ENCODE assay signal across 8 mouse cellular contexts in the genomic region with DNA sequence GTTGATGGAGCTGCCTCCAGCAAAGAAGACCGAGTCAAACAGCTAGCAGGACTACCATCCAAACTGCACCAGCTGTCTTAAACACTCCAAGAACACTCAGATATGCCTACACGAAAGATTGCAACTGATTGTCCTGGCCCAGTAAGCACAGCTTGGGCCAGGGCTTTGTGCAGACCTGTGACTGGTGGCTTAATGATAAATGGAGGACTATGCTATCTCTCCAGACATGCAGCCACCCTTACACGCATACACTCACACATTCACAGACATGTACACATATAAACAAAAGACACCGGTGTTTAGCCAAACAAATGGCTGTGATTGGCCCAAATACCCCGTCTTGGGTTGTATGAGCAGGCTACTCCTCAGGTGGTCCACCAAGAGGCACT. TPM values are rescaled to one million over a fixed set of nuclear protein-coding genes. Genes with fewer than 3 reads are reported as not detected.
DNase-seq lines count a peak whose midpoint lies in the region; ATAC-seq and TF ChIP-seq lines count a peak whose summit lies in the region.

No protein-coding gene starts in this region.

- no peak for DNase-seq in lung, embryonic 14.5 days
- no peak for DNase-seq in lung, postnatal 10 days
- DNase-seq in embryonic facial prominence, embryonic 14.5 days (ENCODE audit: low spot score) = no peak
- DNase-seq in limb, embryonic 10.5 days (ENCODE audit: low spot score) = no peak
- no peak for DNase-seq in left cerebral cortex, adult 8-10 months (ENCODE audit: low spot score in 2 of 2)
- DNase-seq in right cerebral cortex, postnatal 36 days (ENCODE audit: low spot score in 2 of 2) = no peak
- DNase-seq in gastrocnemius, postnatal 14 days = no peak

- no peaks in the 10 kb centered on the region for H3K9me3 ChIP-seq in lung, embryonic 14.5 days (ENCODE audit: low read depth, low read length)
- no peaks in the 10 kb centered on the region for H3K9me3 ChIP-seq in embryonic facial prominence, embryonic 14.5 days (ENCODE audit: control insufficient read depth, low read length)
- no peaks in the 10 kb centered on the region for H3K9me3 ChIP-seq in limb, embryonic 10.5 days (replicated peaks)
- H3K9me3 ChIP-seq in neural tube, embryonic 13.5 days = no peaks in the 10 kb centered on the region

- ATAC-seq in lung, embryonic 14.5 days (ENCODE audit: insufficient read depth) = peak; percentile 13; the same call in 1 of the 2 replicates
- ATAC-seq in embryonic facial prominence, embryonic 14.5 days (ENCODE audit: low read depth) = no peak
- ATAC-seq in neural tube, embryonic 13.5 days (ENCODE audit: low read depth) = peak; percentile 10

- H3K9ac ChIP-seq in lung, embryonic 14.5 days = peak overlapping the region; percentile 85
- H3K9ac ChIP-seq in embryonic facial prominence, embryonic 14.5 days (ENCODE audit: low read depth, low read length) = peak overlapping the region; percentile 95
- peak overlapping the region; percentile 99 for H3K9ac ChIP-seq in neural tube, embryonic 13.5 days

- H3K36me3 ChIP-seq in lung, embryonic 14.5 days (ENCODE audit: insufficient read depth) = peaks cover 16% of the 10 kb centered on the region
- peaks cover 21% of the 10 kb centered on the region for H3K36me3 ChIP-seq in embryonic facial prominence, embryonic 14.5 days (ENCODE audit: control insufficient read depth, insufficient read depth, low read length)
- H3K36me3 ChIP-seq in limb, embryonic 10.5 days = peaks cover 20% of the 10 kb centered on the region
- peaks cover 17% of the 10 kb centered on the region for H3K36me3 ChIP-seq in neural tube, embryonic 13.5 days

- H3K4me2 ChIP-seq in lung, embryonic 14.5 days = peak overlapping the region; percentile 78
- H3K4me2 ChIP-seq in embryonic facial prominence, embryonic 14.5 days (ENCODE audit: low read depth, low read length) = peak overlapping the region; percentile 55
- H3K4me2 ChIP-seq in neural tube, embryonic 13.5 days = peak overlapping the region; percentile 83

- intact Hi-C loops in gastrocnemius, postnatal 14 days (cut with DNase I; ENCODE audit: low total_unique reads) = no loop called here

- TF ChIP-seq CTCF in lung, embryonic 14.5 days (IDR thresholded peaks at IDR 0.05; ENCODE audit: low read depth) = no peak

- H3K27me3 ChIP-seq in lung, embryonic 14.5 days (ENCODE audit: insufficient read depth, low read length) = no peaks in the 10 kb centered on the region
- no peaks in the 10 kb centered on the region for H3K27me3 ChIP-seq in embryonic facial prominence, embryonic 14.5 days (replicated peaks; ENCODE audit: control insufficient read depth, insufficient read depth, low read length)
- no peaks in the 10 kb centered on the region for H3K27me3 ChIP-seq in limb, embryonic 10.5 days (ENCODE audit: low read depth, poor library complexity, severe bottlenecking)
- H3K27me3 ChIP-seq in neural tube, embryonic 13.5 days = no peaks in the 10 kb centered on the region

- 43% methylated on average over 5 of the region's 5 CpGs for WGBS in lung, embryonic 14.5 days
- 46% methylated on average over 5 of the region's 5 CpGs for WGBS in embryonic facial prominence, embryonic 14.5 days
- 57% methylated on average over 5 of the region's 5 CpGs for WGBS in limb, embryonic 10.5 days
- 52% methylated on average over 5 of the region's 5 CpGs for WGBS in neural tube, embryonic 13.5 days

- H3K4me1 ChIP-seq in lung, embryonic 14.5 days (ENCODE audit: insufficient read depth) = peaks cover 9% of the 10 kb centered on the region
- H3K4me1 ChIP-seq in embryonic facial prominence, embryonic 14.5 days (ENCODE audit: control insufficient read depth, insufficient read depth, low read length) = peaks cover 14% of the 10 kb centered on the region
- H3K4me1 ChIP-seq in limb, embryonic 10.5 days = peaks cover 13% of the 10 kb centered on the region
- peaks cover 31% of the 10 kb centered on the region for H3K4me1 ChIP-seq in neural tube, embryonic 13.5 days (replicated peaks)

- 0 out of 2 replicates have a peak overlapping the region, but pooled peaks have one; percentile 37 for H3K27ac ChIP-seq in lung, embryonic 14.5 days (ENCODE audit: low read depth)
- peak overlapping the region; percentile 61; the same call in 1 of the 2 replicates for H3K27ac ChIP-seq in embryonic facial prominence, embryonic 14.5 days (replicated peaks; ENCODE audit: low read depth, low read length)
- H3K27ac ChIP-seq in limb, embryonic 10.5 days = peak overlapping the region; percentile 91
- H3K27ac ChIP-seq in neural tube, embryonic 13.5 days (replicated peaks) = peak overlapping the region; percentile 43

- H3K4me3 ChIP-seq in lung, embryonic 14.5 days (ENCODE audit: low read depth, low read length) = peak overlapping the region; percentile 88
- H3K4me3 ChIP-seq in embryonic facial prominence, embryonic 14.5 days (ENCODE audit: low read depth, low read length) = peak overlapping the region; percentile 96
- peak overlapping the region; percentile 98 for H3K4me3 ChIP-seq in limb, embryonic 10.5 days
- peak overlapping the region; percentile 97 for H3K4me3 ChIP-seq in neural tube, embryonic 13.5 days

RNA-seq across cellular contexts. Expression of gene Med17, which starts 0.8 kb away (rescaled TPM):
- polyA plus RNA-seq in lung, embryonic 14.5 days (2014; fragmentation: Nextera tagmentation; extraction: Ambion mirVana) = 37.5 and 38.0 TPM in 2 replicates
- 30.1 and 35.5 TPM in 2 replicates for polyA plus RNA-seq in embryonic facial prominence, embryonic 14.5 days (2014; fragmentation: Nextera tagmentation; extraction: Ambion mirVana)
- polyA plus RNA-seq in limb, embryonic 10.5 days (2016; fragmentation: Nextera tagmentation; extraction: Ambion mirVana) = 38.5 and 40.5 TPM in 2 replicates
- polyA plus RNA-seq in neural tube, embryonic 13.5 days (2015; fragmentation: Nextera tagmentation; extraction: Ambion mirVana) = 37.9 and 41.0 TPM in 2 replicates
- total RNA-seq in left cerebral cortex, adult 8-10 months (2022) = 10 to 100 TPM; 34.6 to 43.3 (median 39.4) TPM
- total RNA-seq in gastrocnemius, postnatal 14 days (2021) = 10 to 100 TPM; 11.0 to 12.2 TPM

RNA-seq across cellular contexts. Expression of gene Taf1d, which starts 25.5 kb away (rescaled TPM):
- 81.3 and 82.1 TPM in 2 replicates for polyA plus RNA-seq in lung, embryonic 14.5 days (2014; fragmentation: Nextera tagmentation; extraction: Ambion mirVana)
- 66.5 and 69.2 TPM in 2 replicates for polyA plus RNA-seq in embryonic facial prominence, embryonic 14.5 days (2014; fragmentation: Nextera tagmentation; extraction: Ambion mirVana)
- 90.8 and 101 TPM in 2 replicates for polyA plus RNA-seq in limb, embryonic 10.5 days (2016; fragmentation: Nextera tagmentation; extraction: Ambion mirVana)
- polyA plus RNA-seq in neural tube, embryonic 13.5 days (2015; fragmentation: Nextera tagmentation; extraction: Ambion mirVana) = 50.8 and 53.0 TPM in 2 replicates
- 10 to 100 TPM; 26.4 to 37.9 (median 30.5) TPM for total RNA-seq in left cerebral cortex, adult 8-10 months (2022)
- total RNA-seq in gastrocnemius, postnatal 14 days (2021) = 10 to 100 TPM; 48.3 to 55.4 TPM

RNA-seq across cellular contexts. Expression of gene 4931406C07Rik, which starts 25.8 kb away (rescaled TPM):
- 8.2 and 8.6 TPM in 2 replicates for polyA plus RNA-seq in lung, embryonic 14.5 days (2014; fragmentation: Nextera tagmentation; extraction: Ambion mirVana)
- polyA plus RNA-seq in embryonic facial prominence, embryonic 14.5 days (2014; fragmentation: Nextera tagmentation; extraction: Ambion mirVana) = 9.5 and 10.1 TPM in 2 replicates
- polyA plus RNA-seq in limb, embryonic 10.5 days (2016; fragmentation: Nextera tagmentation; extraction: Ambion mirVana) = 4.9 and 7.1 TPM in 2 replicates
- polyA plus RNA-seq in neural tube, embryonic 13.5 days (2015; fragmentation: Nextera tagmentation; extraction: Ambion mirVana) = 13.8 and 14.2 TPM in 2 replicates
- total RNA-seq in left cerebral cortex, adult 8-10 months (2022) = 10 to 100 TPM; 20.0 to 22.6 (median 21.8) TPM
- 1 to 10 TPM; 5.9 to 6.7 TPM for total RNA-seq in gastrocnemius, postnatal 14 days (2021)

RNA-seq across cellular contexts. Expression of gene Vstm5, which starts 41.6 kb away (rescaled TPM):
- 1.3 and 1.6 TPM in 2 replicates for polyA plus RNA-seq in lung, embryonic 14.5 days (2014; fragmentation: Nextera tagmentation; extraction: Ambion mirVana)
- 6.3 and 6.4 TPM in 2 replicates for polyA plus RNA-seq in embryonic facial prominence, embryonic 14.5 days (2014; fragmentation: Nextera tagmentation; extraction: Ambion mirVana)
- 1.1 and 1.2 TPM in 2 replicates for polyA plus RNA-seq in limb, embryonic 10.5 days (2016; fragmentation: Nextera tagmentation; extraction: Ambion mirVana)
- polyA plus RNA-seq in neural tube, embryonic 13.5 days (2015; fragmentation: Nextera tagmentation; extraction: Ambion mirVana) = 16.4 and 19.7 TPM in 2 replicates
- total RNA-seq in left cerebral cortex, adult 8-10 months (2022) = 10 to 100 TPM; 10.1 to 11.4 (median 10.5) TPM
- under 1 TPM; 0.14 to 0.27 TPM for total RNA-seq in gastrocnemius, postnatal 14 days (2021)

Comparison
In these comparisons a context has a peak if more than half of its experiments do, and no peak if none do; other contexts are left out.
1. H3K27ac ChIP-seq: peak in every context shown above with its lines; median percentile 91 in limb, embryonic 10.5 days; 61 in embryonic facial prominence, embryonic 14.5 days; 43 in neural tube, embryonic 13.5 days; 37 in lung, embryonic 14.5 days.